8 mouse cellular contexts compared by ENCODE assay signal in the genomic region with DNA sequence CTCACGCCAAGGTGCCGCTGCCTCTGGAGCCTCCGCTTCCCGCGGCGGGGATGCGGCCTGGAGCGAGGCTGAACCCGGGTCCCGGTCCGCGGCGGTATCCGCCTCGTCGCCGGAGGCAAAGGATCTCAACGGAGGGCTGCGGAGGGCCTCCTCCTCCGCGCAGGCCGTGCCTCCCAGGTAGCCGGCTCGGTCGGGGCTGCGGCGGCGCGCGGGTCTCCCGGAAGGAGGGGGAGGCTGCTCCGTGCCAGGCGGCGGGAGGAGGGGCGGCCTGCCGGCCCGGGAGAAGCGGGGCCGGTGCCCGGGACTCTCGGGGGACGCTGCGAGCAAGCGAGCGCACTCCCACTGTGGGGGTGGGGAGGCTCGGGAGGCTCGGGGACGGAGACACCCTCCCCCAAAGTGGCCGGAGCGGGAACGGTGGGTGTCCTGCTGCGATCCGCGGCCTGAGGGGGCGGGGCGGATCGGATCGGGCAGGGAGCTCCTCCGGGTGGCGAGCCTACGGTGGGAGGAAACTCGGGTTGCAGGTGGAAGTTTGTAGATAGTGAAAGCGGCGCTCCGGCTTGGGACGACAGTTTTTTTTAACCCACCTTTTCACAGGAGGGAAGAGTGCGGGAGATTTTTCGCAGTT. TPM values are rescaled to one million over a fixed set of nuclear protein-coding genes. Genes with fewer than 3 reads are reported as not detected.
DNase-seq lines count a peak whose midpoint lies in the region; ATAC-seq and TF ChIP-seq lines count a peak whose summit lies in the region.
"Had no signal": no experiment of that assay in that cellular context is flagged by ENCODE, and none has a peak within 500 bp of the region (broad histone marks: within the 10 kb centered on the region; RNA-seq: fewer than 3 reads in every experiment).

No protein-coding gene starts in this region.

- no peaks in the 10 kb centered on the region for H3K27me3 ChIP-seq in G1E (ENCODE audit: insufficient read depth, low read length)
- H3K27me3 ChIP-seq in embryonic facial prominence, embryonic 14.5 days (replicated peaks; ENCODE audit: control insufficient read depth, insufficient read depth, low read length): no peaks in the 10 kb centered on the region
- no peaks in the 10 kb centered on the region for H3K27me3 ChIP-seq in megakaryocyte, embryonic 14.5 days (replicated peaks)
- no peaks in the 10 kb centered on the region for H3K27me3 ChIP-seq in small intestine, adult 2 months (ENCODE audit: control insufficient read depth, insufficient read depth, low read length)

- peak; percentile 58 for DNase-seq in G1E (ENCODE audit: low spot score)
- DNase-seq in adrenal gland, postnatal 14 days: peak; percentile 80
- peak; percentile 54 for DNase-seq in embryonic facial prominence, embryonic 14.5 days (ENCODE audit: low spot score)
- peak; percentile 66 for DNase-seq in heart, postnatal 4 days
- no peak for DNase-seq in left cerebral cortex, adult 2 months (ENCODE audit: extremely low spot score in 1 of 2, low spot score in 2 of 2)

- intact Hi-C loops in left cerebral cortex, adult 2 months (cut with DNase I): loop anchor here (5.0 kb wide), 1 partner anchor 92 kb away; the partner anchor contains the start of gene Fbxo11

- 0% methylated on average over 15 of the region's 68 CpGs for WGBS in embryonic facial prominence, embryonic 14.5 days
- under 1% methylated on average over 59 of the region's 68 CpGs for WGBS in small intestine, adult 2 months

- peak overlapping the region; percentile 90 for H3K27ac ChIP-seq in embryonic facial prominence, embryonic 14.5 days (replicated peaks; ENCODE audit: low read depth, low read length)
- peak overlapping the region; percentile 83 for H3K27ac ChIP-seq in left cerebral cortex, adult 2 months
- peak overlapping the region; percentile 70 for H3K27ac ChIP-seq in small intestine, adult 2 months (ENCODE audit: insufficient read depth, low read depth, low read length)

- peak overlapping the region; percentile 75 for H3K4me2 ChIP-seq in embryonic facial prominence, embryonic 14.5 days (ENCODE audit: low read depth, low read length)

- H3K9ac ChIP-seq in embryonic facial prominence, embryonic 14.5 days (ENCODE audit: low read depth, low read length): peak overlapping the region; percentile 91

- peak; percentile 12; the same call in 1 of the 2 replicates for ATAC-seq in G1E (ENCODE audit: extremely low read depth, insufficient number of reproducible peaks, low FRiP score, poor library complexity, severe bottlenecking)
- peak; percentile 42 for ATAC-seq in embryonic facial prominence, embryonic 14.5 days (ENCODE audit: low read depth)

- no peak for TF ChIP-seq CTCF in G1E (IDR thresholded peaks at IDR 0.05; ENCODE audit: low read depth, low read length)
- TF ChIP-seq CTCF in left cerebral cortex, adult 2 months (IDR thresholded peaks at IDR 0.05): no peak
- TF ChIP-seq CTCF in small intestine, adult 2 months (IDR thresholded peaks at IDR 0.05; ENCODE audit: extremely low read depth, insufficient read length, insufficient replicate concordance, low read depth, low read length): no peak

- peaks cover 12% of the 10 kb centered on the region for H3K9me3 ChIP-seq in G1E (replicated peaks)
- no peaks in the 10 kb centered on the region for H3K9me3 ChIP-seq in embryonic facial prominence, embryonic 14.5 days (ENCODE audit: control insufficient read depth, low read length)
- peaks cover 4% of the 10 kb centered on the region; the same call in 1 of the 2 replicates for H3K9me3 ChIP-seq in megakaryocyte, embryonic 14.5 days

- H3K4me3 ChIP-seq in G1E (ENCODE audit: low read depth, low read length): peak overlapping the region; percentile 96
- peak overlapping the region; percentile 98 for H3K4me3 ChIP-seq in embryonic facial prominence, embryonic 14.5 days (ENCODE audit: low read depth, low read length)
- H3K4me3 ChIP-seq in left cerebral cortex, adult 2 months: peak overlapping the region; percentile 100
- H3K4me3 ChIP-seq in megakaryocyte, embryonic 14.5 days (replicated peaks): peak overlapping the region; percentile 97
- peak overlapping the region; percentile 98 for H3K4me3 ChIP-seq in small intestine, adult 2 months (ENCODE audit: low read depth, low read length)

- peaks cover 29% of the 10 kb centered on the region for H3K36me3 ChIP-seq in G1E (replicated peaks)
- H3K36me3 ChIP-seq in embryonic facial prominence, embryonic 14.5 days (ENCODE audit: control insufficient read depth, insufficient read depth, low read length): peaks cover 9% of the 10 kb centered on the region
- peaks cover 26% of the 10 kb centered on the region for H3K36me3 ChIP-seq in megakaryocyte, embryonic 14.5 days (replicated peaks; ENCODE audit: low read length)
- H3K36me3 ChIP-seq in small intestine, adult 2 months (ENCODE audit: control insufficient read depth, insufficient read depth, low read length): no peaks in the 10 kb centered on the region

- TF ChIP-seq POLR2A in small intestine, adult 2 months (IDR thresholded peaks at IDR 0.05; ENCODE audit: low read depth, low read length): no peak

- peaks cover 51% of the 10 kb centered on the region for H3K4me1 ChIP-seq in G1E (ENCODE audit: insufficient read depth, low read depth, low read length)
- H3K4me1 ChIP-seq in embryonic facial prominence, embryonic 14.5 days (ENCODE audit: control insufficient read depth, insufficient read depth, low read length): peaks cover 15% of the 10 kb centered on the region
- peaks cover 39% of the 10 kb centered on the region for H3K4me1 ChIP-seq in megakaryocyte, embryonic 14.5 days
- peaks cover 2% of the 10 kb centered on the region; the same call in 1 of the 2 replicates for H3K4me1 ChIP-seq in small intestine, adult 2 months (ENCODE audit: control insufficient read depth, insufficient read depth, insufficient read length, low read length)

RNA-seq across cellular contexts. Expression of gene Msh6, which starts 0.5 kb away (rescaled TPM):
- total RNA-seq in G1E (2014; fragmentation: Nextera tagmentation) (82.3 and 85.9 TPM in 2 replicates), G1E (2017) (101 and 118 TPM in 2 replicates)
- polyA plus RNA-seq in G1E (2012): 27.0 and 27.7 TPM in 2 replicates
- 19.0 and 19.7 TPM in 2 replicates for total RNA-seq in adrenal gland, postnatal 14 days (2021)
- 38.5 and 45.4 TPM in 2 replicates for polyA plus RNA-seq in embryonic facial prominence, embryonic 14.5 days (2014; fragmentation: Nextera tagmentation; extraction: Ambion mirVana)
- 10 to 100 TPM; 20.9 to 21.8 TPM for total RNA-seq in heart, postnatal 4 days (2021)
- 10 to 100 TPM; 14.4 to 15.4 TPM for total RNA-seq in left cerebral cortex, adult 2 months (2021)
- 0.38 and 2.5 TPM in 2 replicates for polyA plus RNA-seq in megakaryocyte, embryonic 14.5 days (2012; ENCODE audit: insufficient read depth, low replicate concordance)
- 1.2 and 1.8 TPM in 2 replicates for polyA plus RNA-seq in small intestine, adult 2 months (2012; rRNA removed)

RNA-seq across cellular contexts. Expression of gene Rpl36-ps4, which starts 54.6 kb away (rescaled TPM):
- not detected in 2 replicates for total RNA-seq in G1E (2014; fragmentation: Nextera tagmentation)
- total RNA-seq in G1E (2017): not detected in 2 replicates
- polyA plus RNA-seq in G1E (2012): not detected in 2 replicates
- total RNA-seq in adrenal gland, postnatal 14 days (2021): not detected in 2 replicates
- polyA plus RNA-seq in embryonic facial prominence, embryonic 14.5 days (2014; fragmentation: Nextera tagmentation; extraction: Ambion mirVana): not detected in 2 replicates
- total RNA-seq in heart, postnatal 4 days (2021): not detected
- not detected for total RNA-seq in left cerebral cortex, adult 2 months (2021)
- not detected in 2 replicates for polyA plus RNA-seq in megakaryocyte, embryonic 14.5 days (2012; ENCODE audit: insufficient read depth, low replicate concordance)
- polyA plus RNA-seq in small intestine, adult 2 months (2012; rRNA removed): not detected in 2 replicates
- total RNA-seq: layer of hippocampus, postnatal 14 days had no signal

Comparison
In these comparisons a context has a peak if more than half of its experiments do, and no peak if none do; other contexts are left out.
1. DNase-seq: peak in G1E (single experiment), adrenal gland, postnatal 14 days (single experiment), embryonic facial prominence, embryonic 14.5 days (single experiment) and heart, postnatal 4 days (single experiment); none in left cerebral cortex, adult 2 months (0 of 2).
2. Peak in every context shown above with its lines, with median percentiles within 50 percentile points of each other: H3K4me3 ChIP-seq and H3K27ac ChIP-seq.